Mouse (Mus musculus) limb, embryonic 14.5 days (tissue): Measurements from ENCODE around the gene Epha6. TPM values are rescaled to one million over a fixed set of nuclear protein-coding genes. Genes with fewer than 3 reads are reported as not detected.

ENCODE experiments used
- ATAC-seq: fragments of 200-750 bp; cut with Nextera tagmentation; 2 replicates; pipeline ENCODE4 v1.8.0; 2017; ENCODE audit warnings: low read depth, moderate number of reproducible peaks, moderate TSS enrichment; ENCODE audit not compliant: low FRiP score
- DNase-seq: peaks from one replicate; pipeline ENCODE4 v3.0.0-alpha.2; 2015; ENCODE audit warnings: low spot score
- H3K27ac ChIP-seq: fragments of 300-500 bp; sonication (generic); replicated peaks from 2 replicates; pipeline ENCODE4 v1.5.1; 2014; ENCODE audit warnings: low read depth, mild to moderate bottlenecking, low read length, moderate library complexity, mixed read lengths
- H3K27me3 ChIP-seq: fragments of 300-500 bp; sonication (generic); 2 replicates; pipeline ENCODE4 v1.6.1; 2014; ENCODE audit warnings: low read length, mixed read lengths; ENCODE audit not compliant: control insufficient read depth, insufficient read depth
- H3K36me3 ChIP-seq: fragments of 300-500 bp; sonication (generic); 2 replicates; pipeline ENCODE4 v1.6.1; 2014; ENCODE audit warnings: mild to moderate bottlenecking, low read length, moderate library complexity, mixed read lengths; ENCODE audit not compliant: control insufficient read depth, insufficient read depth
- H3K4me1 ChIP-seq: fragments of 300-500 bp; sonication (generic); 2 replicates; pipeline ENCODE4 v1.6.1; 2014; ENCODE audit warnings: antibody characterized with exemption, low read length, mixed read lengths; ENCODE audit not compliant: control insufficient read depth, insufficient read depth
- H3K4me2 ChIP-seq: fragments of 300-500 bp; sonication (generic); replicated peaks from 2 replicates; pipeline ENCODE4 v1.6.1; 2014; ENCODE audit warnings: low read depth, mild to moderate bottlenecking, low read length, moderate library complexity; ENCODE audit not compliant: severe bottlenecking
- H3K4me3 ChIP-seq: fragments of 300-500 bp; sonication (generic); replicated peaks from 2 replicates; pipeline ENCODE4 v1.5.1; 2014; ENCODE audit warnings: low read length
- H3K9ac ChIP-seq: fragments of 300-500 bp; sonication (generic); 2 replicates; pipeline ENCODE4 v1.6.1; 2014; ENCODE audit warnings: mild to moderate bottlenecking, low read depth, low read length, moderate library complexity; ENCODE audit not compliant: severe bottlenecking
- H3K9me3 ChIP-seq: fragments of 300-500 bp; sonication (generic); 2 replicates; pipeline ENCODE4 v1.6.1; 2016; ENCODE audit warnings: low read length; ENCODE audit not compliant: control insufficient read depth
- POLR2A ChIP-seq: fragments of 200-500 bp; IDR thresholded peaks from 2 replicates; pipeline ENCODE4 v1.8.0; 2012; ENCODE audit warnings: inconsistent platforms, mild to moderate bottlenecking, moderate library complexity, borderline replicate concordance; ENCODE audit not compliant: insufficient read depth, insufficient read length; ENCODE audit errors: extremely low read depth
- WGBS: fragments of 180-500 bp; shearing (Covaris S2); extraction: QIAGEN DNeasy Blood & Tissue Kit; methylation state at CpG from one replicate; pipeline ENCODE4 v1.1.7; 2014; 5-methylcytosine and 5-hydroxymethylcytosine counted together
- polyA plus RNA-seq, 2 experiments: library from polyadenylated mRNA; depleted of rRNA in 1 of 2; stranded (reverse) in 1 of 2; unstranded in 1 of 2; fragments of >200 nt; fragmentation: Nextera tagmentation in 1 of 2; extraction: Ambion mirVana in 1 of 2; gene quantifications; 2 replicates each; pipeline versions ENCODE4 v1.2.1 to v1.2.3; 2012 to 2014

Epha6 gene
- polyA plus RNA-seq, 2 experiments, result 0.35 to 0.67 TPM

- DNase-seq (no peak), ATAC-seq (no peak)
- no peak for TF ChIP-seq POLR2A
- no peak overlapping the region for H3K4me3 ChIP-seq
- H3K27ac ChIP-seq, result no peak overlapping the region
- H3K4me2 ChIP-seq, result no peak overlapping the region
- 70% methylated on average over 2 of the region's 2 CpGs for WGBS
- no peak overlapping the region for H3K9ac ChIP-seq
- no peaks in the 10 kb centered on the region for H3K4me1 ChIP-seq
- no peaks in the 10 kb centered on the region for H3K36me3 ChIP-seq
- no peaks in the 10 kb centered on the region for H3K27me3 ChIP-seq
- H3K9me3 ChIP-seq, result no peaks in the 10 kb centered on the region
Observed at GRCm38 (mm10) chr16:59643766-59644165, 961.6 kb downstream of the Epha6 start.

GRCm38 (mm10) chr16:59639985-59640384 lies 965.3 kb downstream of the Epha6 start:
- no peak for ATAC-seq
- H3K4me2 ChIP-seq, result peak overlapping the region; percentile 69; the same call in 1 of the 2 replicates
- no peak overlapping the region for H3K27ac ChIP-seq
- no peaks in the 10 kb centered on the region for H3K9me3 ChIP-seq
- no peaks in the 10 kb centered on the region for H3K36me3 ChIP-seq
- no peaks in the 10 kb centered on the region; the same call in 1 of the 2 replicates for H3K4me1 ChIP-seq
- H3K27me3 ChIP-seq, result no peaks in the 10 kb centered on the region
- no peak overlapping the region; the same call in 1 of the 2 replicates for H3K9ac ChIP-seq
- peak overlapping the region; percentile 75 for H3K4me3 ChIP-seq
- TF ChIP-seq POLR2A, result no peak
- DNase-seq, result no peak
- WGBS, result 80% methylated on average over 3 of the region's 3 CpGs

- under 1% methylated on average over 46 of the region's 46 CpGs for WGBS
- Histone ChIP-seq H3K9ac (peak within 1 kb of the TSS; percentile 75), H3K4me2 (peak within 1 kb of the TSS; percentile 69), H3K27me3 (no peaks in the 10 kb centered on the region), H3K36me3 (no peaks in the 10 kb centered on the region), H3K4me3 (peak within 1 kb of the TSS; percentile 75), H3K27ac (peak within 1 kb of the TSS; percentile 93), H3K9me3 (no peaks in the 10 kb centered on the region), H3K4me1 (no peaks in the 10 kb centered on the region; the same call in 1 of the 2 replicates)
- ATAC-seq, result peak; percentile 98
- TF ChIP-seq POLR2A, result 0 out of 2 replicates have a peak, but pooled peaks have one; percentile 43
- peak; percentile 94 for DNase-seq
Observed at GRCm38 (mm10) chr16:59639102-59639691, 966.1 kb downstream of the Epha6 start, which contains the start of gene Arl6. Arl6 (minus strand) TSS chr16:59639391.

- no peak for TF ChIP-seq POLR2A
- DNase-seq (no peak), ATAC-seq (no peak)
- no peak overlapping the region for H3K9ac ChIP-seq
- 82% methylated on average over 2 of the region's 2 CpGs for WGBS
- H3K27me3 ChIP-seq, result no peaks in the 10 kb centered on the region
- H3K9me3 ChIP-seq, result no peaks in the 10 kb centered on the region
- H3K27ac ChIP-seq, result no peak overlapping the region
- no peaks in the 10 kb centered on the region; the same call in 1 of the 2 replicates for H3K4me1 ChIP-seq
- H3K4me3 ChIP-seq, result no peak overlapping the region
- H3K4me2 ChIP-seq, result no peak overlapping the region
- 0 out of 2 replicates have a peak, but pooled peaks cover 2% of the 10 kb centered on the region for H3K36me3 ChIP-seq
Observed at GRCm38 (mm10) chr16:59634598-59634997, 970.7 kb downstream of the Epha6 start.

GRCm38 (mm10) chr16:59621554-59621953 lies 983.8 kb downstream of the Epha6 start:
- Histone ChIP-seq H3K27ac (no peak overlapping the region), H3K4me1 (no peaks in the 10 kb centered on the region), H3K9me3 (no peaks in the 10 kb centered on the region), H3K4me2 (no peak overlapping the region), H3K27me3 (no peaks in the 10 kb centered on the region), H3K9ac (no peak overlapping the region), H3K4me3 (no peak overlapping the region), H3K36me3 (no peaks in the 10 kb centered on the region)
- ATAC-seq (no peak), DNase-seq (no peak)
- WGBS, result 94% methylated on average over 2 of the region's 2 CpGs
- TF ChIP-seq POLR2A, result no peak
